Mouse (Mus musculus) neutrophil, adult 5-6 weeks (primary cell): Measurements from ENCODE around the gene Klhdc8b. TPM values are rescaled to one million over a fixed set of nuclear protein-coding genes. Genes with fewer than 3 reads are reported as not detected.

ENCODE experiments used
- ATAC-seq: fragments of 151-379, 151-347 bp; 2 replicates; pipeline ENCODE4 v1.8.0; 2017; ENCODE audit warnings: mild to moderate bottlenecking, moderate TSS enrichment; ENCODE audit not compliant: insufficient number of reproducible peaks, poor library complexity, low FRiP score, severe bottlenecking; ENCODE audit errors: extremely low read depth
- total RNA-seq: library from RNA; stranded (forward); fragments of 200-1000 nt; gene quantifications from 2 replicates; pipeline ENCODE4 v1.2.3, GENCODE M21; 2017

Klhdc8b gene
- total RNA-seq, 1 experiment from 2014 or later: 5.7 TPM

GRCm38 (mm10) chr9:108409535-108409934 is 51.8 kb downstream of the Klhdc8b start:
- ATAC-seq: no peak

- ATAC-seq: no peak
Observed at GRCm38 (mm10) chr9:108404451-108404850, 56.9 kb downstream of the Klhdc8b start.

GRCm38 (mm10) chr9:108403081-108403480 is 58.3 kb downstream of the Klhdc8b start:
- no peak for ATAC-seq

GRCm38 (mm10) chr9:108401186-108401960 is 60.0 kb downstream of the Klhdc8b start:
- no peak for ATAC-seq

GRCm38 (mm10) chr9:108398324-108398723 is 63.1 kb downstream of the Klhdc8b start:
- ATAC-seq: no peak

Other genes starting within 250 kb of the Klhdc8b start
- 12.2 and 13.9 TPM in 2 replicates for gene Dag1, start 197.6 kb downstream of the Klhdc8b start, total RNA-seq
- 4.3 and 4.4 TPM in 2 replicates for gene Nicn1, start 171.2 kb downstream of the Klhdc8b start, total RNA-seq
- gene Amt, start 164.7 kb downstream of the Klhdc8b start, total RNA-seq: 5.6 and 7.8 TPM in 2 replicates
- 487 and 547 TPM in 2 replicates for gene Rhoa, start 155.5 kb downstream of the Klhdc8b start, total RNA-seq
- gene Tcta, start 155.4 kb downstream of the Klhdc8b start, total RNA-seq: 17.4 and 23.4 TPM in 2 replicates
- 689 and 756 TPM in 2 replicates for gene Gpx1, start 122.7 kb downstream of the Klhdc8b start, total RNA-seq
- 140 and 154 TPM in 2 replicates for gene Usp4, start 113.7 kb downstream of the Klhdc8b start, total RNA-seq
- gene 1700102P08Rik, start 68.8 kb downstream of the Klhdc8b start, total RNA-seq: 3.0 and 9.3 TPM in 2 replicates
- not detected in 2 replicates for gene Ccdc36, start 33.1 kb downstream of the Klhdc8b start, total RNA-seq
- not detected in 2 replicates for gene BC048562, start 25.1 kb downstream of the Klhdc8b start, total RNA-seq
- gene Ccdc71, start 1.1 kb downstream of the Klhdc8b start, total RNA-seq: 15.7 and 19.8 TPM in 2 replicates
- gene Lamb2, start 18.2 kb upstream of the Klhdc8b start, total RNA-seq: not detected in 2 replicates
- 105 and 106 TPM in 2 replicates for gene Usp19, start 29.0 kb upstream of the Klhdc8b start, total RNA-seq
- gene Qars, start 46.1 kb upstream of the Klhdc8b start, total RNA-seq: 97.9 and 119 TPM in 2 replicates
- gene Qrich1, start 55.2 kb upstream of the Klhdc8b start, total RNA-seq: 158 TPM in 2 replicates
- 61.0 and 75.5 TPM in 2 replicates for gene Impdh2, start 98.7 kb upstream of the Klhdc8b start, total RNA-seq
- 15.5 and 17.0 TPM in 2 replicates for gene Ndufaf3, start 105.9 kb upstream of the Klhdc8b start, total RNA-seq
- gene Dalrd3, start 108.3 kb upstream of the Klhdc8b start, total RNA-seq: 70.9 and 104 TPM in 2 replicates
- gene Wdr6, start 117.2 kb upstream of the Klhdc8b start, total RNA-seq: 12.8 and 15.6 TPM in 2 replicates
- 0.58 and 0.61 TPM in 2 replicates for gene P4htm, start 136.1 kb upstream of the Klhdc8b start, total RNA-seq
- 135 and 143 TPM in 2 replicates for gene Arih2, start 187.8 kb upstream of the Klhdc8b start, total RNA-seq
- 39.0 and 43.9 TPM in 2 replicates for gene Slc25a20, start 200.5 kb upstream of the Klhdc8b start, total RNA-seq
- gene Prkar2a, start 227.7 kb upstream of the Klhdc8b start, total RNA-seq: 5.0 and 8.2 TPM in 2 replicates